Mouse (Mus musculus): ENCODE data around the gene Sesn1.
A peak's percentile ranks its signal among the peaks of the same experiment; 100 is the strongest.

The Sesn1 gene

DNA sequence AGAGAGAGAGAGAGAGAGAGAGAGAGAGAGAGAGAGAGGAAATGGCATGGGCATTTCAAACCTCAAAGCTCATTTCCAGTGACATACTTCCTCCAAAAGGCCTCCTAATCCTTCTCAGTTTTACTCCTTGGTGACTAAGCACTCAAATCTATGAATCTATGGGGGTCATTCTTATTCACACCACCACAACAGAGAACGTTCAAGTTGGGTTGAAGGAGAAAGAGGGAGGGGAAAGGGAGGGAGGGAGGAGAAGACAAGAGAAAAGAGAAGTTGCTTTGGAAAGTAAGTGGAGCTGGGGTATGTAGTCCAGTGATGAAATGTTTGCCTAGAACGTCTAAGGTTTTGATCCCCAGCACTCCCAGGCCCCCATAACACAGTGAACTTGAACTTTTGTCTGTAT, 60.4 kb downstream of the Sesn1 start:
- no peak for DNase-seq (ENCODE audit: low read depth, low spot score)

DNA sequence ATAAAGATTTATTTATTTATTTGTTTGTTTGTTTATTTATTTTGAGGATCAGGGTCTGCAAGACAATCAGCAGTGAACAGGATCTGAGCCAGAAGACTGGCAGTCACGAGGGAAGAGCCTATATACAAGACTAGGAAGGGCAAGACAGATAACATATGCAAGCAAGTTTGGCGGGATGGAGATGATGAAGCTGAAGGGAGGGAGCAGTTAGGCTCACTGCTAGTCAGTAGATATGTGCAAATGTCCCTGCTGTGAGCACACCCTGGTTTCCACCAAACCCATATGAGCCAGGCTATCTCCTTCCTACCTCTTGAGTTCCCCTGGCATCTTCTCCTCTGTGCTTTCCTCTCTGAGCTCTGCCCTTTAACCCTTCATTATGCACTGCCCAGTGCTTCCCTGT, 61.8 kb downstream of the Sesn1 start:
- no peak for DNase-seq (ENCODE audit: low read depth, low spot score)

DNA sequence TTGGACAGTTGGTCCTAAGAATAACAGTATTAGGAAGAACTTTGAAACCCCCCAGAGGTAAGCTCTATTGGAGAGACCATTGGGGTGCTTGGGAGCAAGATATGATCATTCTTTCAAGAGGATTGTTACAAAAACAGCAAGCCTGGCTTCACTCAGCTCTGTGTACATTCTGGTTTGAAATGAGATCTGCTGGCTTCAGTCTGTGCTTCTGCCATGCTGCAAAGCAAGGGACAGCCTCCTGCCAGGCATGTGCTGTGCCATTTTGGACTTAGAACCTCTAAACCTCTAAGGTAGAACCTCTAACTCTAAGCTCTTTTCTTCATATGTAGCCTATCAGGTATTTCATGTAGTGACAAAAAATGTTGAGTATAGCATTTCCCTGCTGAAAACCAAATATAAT, 65.9 kb downstream of the Sesn1 start:
- no peak for DNase-seq (ENCODE audit: low read depth, low spot score)

DNA sequence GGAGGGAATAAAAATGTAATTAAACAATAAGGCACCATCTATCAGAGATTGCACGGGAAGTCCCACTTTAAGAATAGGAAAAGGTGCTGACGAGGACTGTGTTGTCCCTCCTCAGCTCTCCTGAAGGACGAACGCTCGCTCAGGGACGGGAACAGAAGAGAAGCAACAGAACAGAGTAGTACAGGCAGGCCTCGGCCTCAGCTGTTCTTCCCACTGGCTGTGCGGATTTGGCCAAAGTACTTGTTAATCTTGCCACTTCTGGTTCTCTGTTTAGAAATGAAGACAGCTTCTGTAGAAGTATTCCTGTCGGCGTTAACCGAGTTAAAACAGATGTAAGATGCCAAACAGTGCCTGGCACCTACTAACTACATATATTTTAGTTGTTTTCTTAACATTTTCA, 68.6 kb downstream of the Sesn1 start:
- DNase-seq (ENCODE audit: low read depth, low spot score) = no peak

DNA sequence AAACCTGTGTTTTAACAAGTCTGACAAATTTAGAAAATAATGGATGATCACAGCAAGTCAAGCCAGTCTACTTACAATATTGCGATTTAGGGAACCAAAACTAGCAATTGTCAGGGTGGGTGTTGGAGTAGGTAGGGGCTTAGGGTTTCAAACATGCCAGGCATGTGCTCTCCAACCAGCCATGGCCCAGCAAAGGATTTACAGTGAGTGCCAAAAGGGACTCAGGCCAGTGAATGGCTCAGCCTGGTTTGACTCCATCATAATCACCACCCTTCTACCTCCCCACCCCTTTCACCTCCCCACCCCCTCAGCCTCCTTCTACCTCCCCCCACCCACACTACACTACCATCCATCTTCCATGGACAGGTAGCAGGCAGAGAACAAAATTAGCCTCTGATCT, 69.9 kb downstream of the Sesn1 start:
- no peak for DNase-seq (ENCODE audit: low read depth, low spot score)

DNA sequence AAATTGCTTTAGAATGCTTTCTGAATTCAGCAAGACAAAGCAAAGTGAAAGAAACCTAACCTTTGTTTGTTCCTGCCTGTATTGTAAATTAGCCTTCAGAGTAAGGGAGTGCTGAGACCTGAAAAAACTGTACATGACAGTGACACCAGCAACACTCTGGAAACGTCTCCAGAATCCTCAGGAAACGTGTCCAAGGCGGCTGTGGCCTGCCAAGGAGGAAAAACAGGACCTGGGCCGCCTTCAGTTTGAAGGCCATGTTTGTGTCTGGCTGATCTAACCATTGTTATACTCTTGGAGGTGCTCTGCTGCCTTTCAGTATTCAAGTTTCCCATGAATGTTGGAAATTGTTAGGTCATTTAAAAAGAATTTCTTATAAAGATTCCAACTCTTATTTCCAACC, 70.5 kb downstream of the Sesn1 start:
- no peak for DNase-seq (ENCODE audit: low read depth, low spot score)

DNA sequence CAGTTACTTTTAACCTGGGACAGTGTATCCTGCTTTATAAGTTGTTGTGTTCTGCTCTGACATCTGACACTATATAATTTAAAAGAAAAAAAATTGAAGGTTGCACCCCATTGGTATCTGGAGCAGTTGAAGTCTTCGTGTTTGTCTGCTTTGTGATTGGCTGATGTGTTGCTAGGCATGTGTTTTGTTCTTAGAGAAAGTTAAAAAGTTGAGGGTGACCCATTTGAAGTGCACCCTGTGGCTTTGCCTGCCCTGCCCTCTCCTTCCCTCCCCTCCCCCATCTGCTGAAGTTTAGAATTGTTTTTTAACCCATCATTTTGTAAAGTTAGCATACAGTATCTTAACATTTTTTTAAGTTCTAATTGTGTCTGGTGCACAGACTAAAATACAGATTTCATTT, 71.0 kb downstream of the Sesn1 start:
- DNase-seq (ENCODE audit: low read depth, low spot score) = no peak

DNA sequence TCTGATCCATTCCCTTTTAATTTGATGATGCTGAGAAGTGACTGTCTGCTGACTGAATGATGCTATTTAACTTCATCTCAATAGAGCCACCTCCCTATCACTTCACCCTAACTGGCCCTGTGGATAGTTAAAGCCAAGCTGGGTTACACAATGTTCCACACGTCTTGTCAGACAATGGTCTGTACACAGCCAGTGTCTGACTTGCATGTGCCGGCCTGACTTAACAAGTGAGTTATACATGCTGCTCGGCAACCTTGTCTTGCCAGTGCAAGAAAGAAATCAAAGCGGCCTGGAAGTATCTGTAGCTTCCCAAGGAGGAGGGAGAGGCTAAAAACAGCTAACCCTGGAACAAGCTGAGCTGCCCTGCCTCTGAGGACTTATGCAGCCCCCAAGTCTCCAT, 71.7 kb downstream of the Sesn1 start:
- DNase-seq (ENCODE audit: low read depth, low spot score) = no peak

DNA sequence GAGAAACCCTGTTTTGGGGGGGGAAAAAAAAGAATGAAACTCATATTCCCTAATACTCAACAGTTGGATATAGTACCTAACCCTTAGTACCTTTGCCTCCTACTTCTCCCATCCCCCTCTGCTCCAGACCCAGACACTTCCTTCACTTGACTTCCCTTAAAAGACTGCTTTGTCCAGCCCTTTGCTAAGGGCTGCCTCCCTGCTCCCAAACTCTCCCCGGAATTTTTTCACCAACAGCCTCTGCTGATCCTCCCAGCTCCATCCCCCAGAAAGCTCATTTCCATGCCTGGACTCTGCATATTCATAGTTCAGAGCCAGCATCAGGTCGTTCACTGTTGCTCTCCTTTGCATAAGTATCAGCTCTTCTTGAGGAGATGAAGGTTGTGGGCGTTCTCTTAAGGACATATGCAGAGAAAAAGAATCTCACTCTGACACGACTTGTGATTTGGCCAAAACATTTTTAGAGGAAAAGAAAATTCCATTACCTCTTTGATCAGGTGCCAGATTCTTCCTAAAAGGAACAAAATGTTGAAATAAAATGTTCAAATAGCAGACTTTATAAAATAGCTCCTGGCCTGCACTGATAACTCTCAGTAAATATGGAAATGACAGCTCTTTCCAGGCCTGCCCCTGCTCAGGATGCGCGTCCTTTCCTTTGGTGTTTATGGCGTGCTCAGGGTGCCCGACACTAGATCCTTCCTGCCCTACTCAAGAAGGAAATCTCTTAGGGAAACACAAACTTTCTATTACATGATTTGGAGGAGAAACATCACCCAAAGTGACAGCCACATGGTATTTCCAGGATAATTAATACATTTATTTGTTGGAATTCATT, 74.2 kb downstream of the Sesn1 start:
- DNase-seq (ENCODE audit: low read depth, low spot score) = no peak

DNA sequence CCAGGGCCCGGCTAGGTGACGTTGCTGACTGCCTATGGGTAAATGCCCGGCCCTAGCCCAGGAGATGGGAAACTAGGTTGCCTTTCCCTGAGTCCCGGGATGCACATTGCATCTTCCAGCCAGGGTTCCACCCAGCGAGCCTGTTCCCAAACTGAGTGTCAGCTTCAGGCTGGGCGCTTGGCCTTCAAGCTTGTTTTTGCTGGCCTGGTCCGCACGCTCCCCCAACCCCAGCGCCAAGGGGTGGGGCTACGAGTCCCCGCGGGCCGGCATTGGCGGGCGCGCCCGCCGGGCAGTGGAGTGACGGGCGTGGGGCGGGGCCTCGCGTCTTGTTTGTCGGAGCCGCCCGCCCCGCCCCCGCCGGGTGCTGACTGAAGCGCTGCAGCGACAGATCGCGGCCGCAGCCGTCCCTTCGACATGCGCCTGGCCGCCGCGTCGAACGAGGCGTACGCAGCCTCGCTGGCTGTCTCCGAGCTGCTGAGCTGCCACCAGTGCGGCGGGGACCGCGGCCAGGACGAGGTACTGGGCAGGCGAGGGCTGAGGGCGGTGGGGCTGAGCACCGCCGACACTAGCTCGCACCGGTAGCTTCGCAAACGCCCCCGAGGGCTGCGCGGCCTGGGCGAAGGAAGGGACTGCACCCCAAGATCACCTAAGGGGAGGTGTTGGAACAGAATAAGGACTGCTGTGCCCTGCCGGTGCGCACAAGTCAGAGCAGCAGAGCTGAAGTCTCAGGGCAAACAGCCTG, 77.5 kb downstream of the Sesn1 start:
- DNase-seq (ENCODE audit: low read depth, low spot score) = peak; percentile 91

DNA sequence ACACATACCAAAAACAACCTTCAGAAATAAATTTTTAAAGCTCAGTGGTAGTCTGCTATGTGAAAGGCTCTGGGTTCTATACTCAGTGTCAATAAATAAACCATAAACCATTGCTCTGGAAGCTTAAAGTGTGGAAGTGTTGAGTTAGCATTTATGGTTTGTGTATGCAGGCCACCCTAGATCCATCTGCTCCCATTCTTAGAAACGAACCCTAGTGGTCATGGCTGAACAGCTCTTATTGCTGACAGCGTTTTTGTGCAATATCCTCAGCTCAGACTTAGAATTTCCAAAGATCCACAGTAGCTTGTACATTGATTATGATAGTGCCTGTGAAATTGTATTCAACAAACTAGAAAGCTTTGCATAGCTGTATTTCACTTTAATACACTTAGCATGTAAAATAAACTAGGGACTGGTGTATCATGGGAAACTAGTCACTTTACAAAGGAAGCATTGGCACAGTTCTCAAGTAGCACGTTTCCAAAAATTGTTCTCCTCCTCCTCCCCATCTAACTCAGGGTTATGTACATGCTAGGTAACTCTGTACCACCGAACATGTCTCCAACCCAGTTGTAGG, 78.7 kb downstream of the Sesn1 start:
- DNase-seq (ENCODE audit: low read depth, low spot score) = no peak

DNA sequence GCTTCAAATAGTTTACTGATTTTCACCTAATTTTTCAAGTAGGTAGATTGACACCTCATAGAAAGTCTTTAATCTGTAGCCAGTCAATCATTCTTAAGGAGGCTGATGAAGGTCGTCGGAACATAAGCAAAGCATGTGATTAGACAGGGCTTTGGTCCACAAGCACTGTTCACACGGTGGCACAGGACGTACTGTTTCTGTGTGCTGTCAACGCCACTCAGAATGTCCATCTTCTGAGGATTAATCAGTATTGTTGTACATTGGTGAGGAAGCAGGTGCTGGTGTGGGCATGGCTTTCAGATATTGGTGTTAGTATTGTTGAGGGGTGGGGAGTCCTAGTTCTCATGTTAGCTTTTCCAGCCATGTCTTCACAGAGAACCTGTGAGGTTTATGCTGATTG, 79.8 kb downstream of the Sesn1 start:
- DNase-seq (ENCODE audit: low read depth, low spot score) = no peak

DNA sequence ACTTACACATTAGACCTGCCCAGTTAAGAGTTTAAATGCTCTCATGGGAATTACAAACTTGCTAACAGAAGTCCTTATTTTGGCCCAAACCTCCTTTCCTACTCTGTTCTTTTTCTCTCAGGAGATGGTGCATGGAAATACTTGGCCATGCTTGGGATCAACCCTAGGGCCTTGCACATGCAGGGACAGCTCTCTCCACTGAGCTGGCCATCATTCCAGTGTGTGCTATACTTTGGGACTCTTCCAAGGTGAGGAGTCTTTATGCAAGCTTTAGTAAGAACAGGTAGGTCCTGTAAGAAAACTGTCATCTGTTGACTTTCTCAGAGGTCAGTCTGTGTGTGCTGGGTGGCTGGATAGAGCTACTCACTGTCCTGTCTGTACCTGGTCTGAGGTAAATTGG, 80.8 kb downstream of the Sesn1 start:
- DNase-seq (ENCODE audit: low read depth, low spot score) = no peak

DNA sequence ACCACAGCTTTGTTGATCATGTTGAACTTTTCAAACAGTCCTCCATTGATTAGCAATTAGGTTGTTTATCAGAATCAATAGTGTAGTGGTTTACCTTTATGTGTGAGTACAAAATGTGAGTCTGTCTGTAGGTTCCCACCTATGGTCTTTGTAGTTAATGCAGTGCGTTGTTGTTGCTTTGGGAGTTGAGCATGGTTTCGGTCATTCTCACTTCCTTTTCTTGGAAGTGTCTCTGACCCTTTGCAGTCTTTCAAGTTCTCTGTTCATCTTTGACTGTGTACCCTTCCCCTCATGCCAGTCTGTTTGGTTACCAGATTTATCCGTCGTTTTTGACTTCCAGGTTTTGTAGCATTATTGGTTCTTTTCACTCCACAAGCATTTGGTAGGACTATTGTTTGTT, 81.6 kb downstream of the Sesn1 start:
- no peak for DNase-seq (ENCODE audit: low read depth, low spot score)

DNA sequence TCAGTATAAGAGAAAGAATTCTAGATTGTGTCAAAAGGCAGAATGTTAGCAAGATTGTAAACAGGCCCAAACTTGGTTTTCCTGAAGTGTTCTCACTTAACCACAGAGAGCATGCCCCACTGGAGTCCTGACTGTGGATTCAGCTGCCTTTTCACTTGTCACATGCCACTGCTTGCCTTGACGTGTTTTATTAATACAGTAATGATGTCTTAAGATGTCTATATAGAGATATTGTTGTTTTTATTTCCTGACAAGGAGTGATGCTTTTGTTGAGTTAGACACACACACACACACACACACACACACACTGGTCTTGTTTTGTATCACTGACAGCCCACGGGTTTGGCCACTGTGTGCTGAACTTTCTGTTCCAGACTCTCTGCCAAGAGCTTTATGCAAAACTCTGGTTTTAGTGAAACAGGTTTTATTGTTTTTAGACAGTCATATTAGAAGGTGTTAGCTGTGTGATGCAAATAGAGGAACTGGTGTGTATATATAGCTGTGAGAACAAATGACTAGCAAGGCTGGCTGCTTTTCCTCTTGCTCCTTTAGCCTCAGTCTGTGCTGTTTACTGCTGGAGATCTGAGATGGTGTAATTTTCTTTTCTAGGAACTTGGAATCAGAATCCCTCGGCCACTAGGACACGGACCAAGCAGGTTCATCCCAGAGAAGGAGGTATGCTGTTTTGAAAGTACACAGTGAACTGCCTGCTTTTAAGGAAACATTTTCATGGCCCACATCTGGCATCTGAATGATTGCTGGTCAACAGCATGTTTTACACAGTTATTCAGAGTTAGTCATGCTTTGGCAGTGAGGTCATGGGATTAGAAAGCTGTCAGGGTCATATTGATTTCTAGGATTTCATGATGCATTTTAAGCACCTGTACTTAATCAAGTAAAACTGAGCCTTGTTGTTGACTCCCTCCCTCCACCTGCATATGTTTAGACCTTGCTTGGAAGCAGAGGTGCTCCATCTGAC, 84.0 kb downstream of the Sesn1 start:
- DNase-seq (ENCODE audit: low read depth, low spot score) = no peak

DNA sequence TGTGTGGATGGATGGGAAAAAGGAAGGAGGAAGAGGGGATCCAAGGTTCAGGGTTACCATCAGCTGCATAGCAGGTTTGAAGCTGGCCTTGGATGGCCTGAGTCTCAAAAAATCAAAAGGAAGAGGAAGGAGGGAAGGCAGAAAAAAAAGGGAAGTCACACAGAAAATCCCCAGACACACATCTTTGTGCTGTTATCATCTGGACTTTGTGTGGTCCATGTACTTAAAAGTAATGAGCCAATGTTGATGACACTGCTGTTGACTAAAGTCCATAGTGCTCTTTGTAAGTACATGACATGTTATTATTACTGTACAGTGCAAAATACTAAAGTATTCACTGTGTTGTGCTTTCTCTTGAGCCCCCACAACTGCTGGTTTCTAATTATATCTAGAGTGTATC, 86.7 kb downstream of the Sesn1 start:
- no peak for DNase-seq (ENCODE audit: low read depth, low spot score)

DNA sequence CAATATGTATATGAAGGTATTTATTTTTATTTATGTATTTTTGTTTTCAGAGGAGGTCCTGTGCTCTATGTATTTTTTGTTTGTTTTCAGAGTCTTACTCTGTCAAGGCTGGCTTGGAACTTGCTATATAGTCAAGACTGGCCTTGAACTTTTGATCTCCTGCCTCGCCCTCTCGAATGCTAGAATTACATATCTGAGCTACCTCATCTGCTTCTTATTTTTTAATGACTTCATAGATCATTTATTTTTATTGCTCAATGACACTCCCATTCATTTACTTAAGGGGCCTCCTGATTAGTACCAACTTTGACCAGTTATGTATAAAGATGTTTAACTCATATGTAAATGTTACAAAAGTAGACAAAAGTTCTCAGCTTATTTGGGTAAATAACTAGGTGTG, 87.1 kb downstream of the Sesn1 start:
- no peak for DNase-seq (ENCODE audit: low read depth, low spot score)

DNA sequence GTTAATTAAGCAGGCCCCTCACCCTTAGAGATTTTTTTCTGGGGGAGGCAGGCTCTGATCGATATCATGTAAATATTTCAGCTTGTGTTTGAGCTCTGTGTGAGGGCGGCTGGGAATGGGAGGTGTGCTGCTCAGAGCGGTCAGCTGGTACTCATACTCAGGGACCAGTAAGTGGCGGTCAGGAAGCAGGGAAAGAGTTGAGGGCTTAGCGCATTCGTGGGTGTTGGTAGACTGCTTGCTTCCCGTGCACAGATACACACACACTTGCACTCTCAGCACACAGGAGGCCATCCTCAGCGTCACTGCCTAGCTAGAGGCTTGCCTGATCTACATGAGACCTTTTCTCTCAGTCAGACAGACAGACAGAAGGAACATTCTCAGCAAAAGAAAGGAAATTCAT, 91.7 kb downstream of the Sesn1 start:
- no peak for DNase-seq (ENCODE audit: low read depth, low spot score)

DNA sequence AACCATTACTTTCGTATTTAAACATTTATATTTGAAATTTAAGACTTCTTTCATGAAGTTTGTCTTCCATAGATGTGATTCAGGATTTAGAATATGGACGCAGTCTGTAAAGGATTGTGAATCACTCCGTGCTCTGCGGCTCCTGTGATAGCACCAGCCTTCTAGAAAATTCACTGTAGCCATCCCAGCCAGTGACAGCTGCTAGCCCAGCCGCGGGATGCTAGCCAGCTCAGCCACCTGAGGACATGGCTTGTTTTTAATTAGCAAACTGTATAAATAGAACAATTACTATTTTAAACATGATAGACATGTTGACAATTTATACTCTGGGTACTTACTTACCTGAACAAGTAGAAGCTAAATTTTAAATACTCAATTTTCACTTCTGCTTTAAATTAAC, 92.1 kb downstream of the Sesn1 start:
- DNase-seq (ENCODE audit: low read depth, low spot score) = no peak

DNA sequence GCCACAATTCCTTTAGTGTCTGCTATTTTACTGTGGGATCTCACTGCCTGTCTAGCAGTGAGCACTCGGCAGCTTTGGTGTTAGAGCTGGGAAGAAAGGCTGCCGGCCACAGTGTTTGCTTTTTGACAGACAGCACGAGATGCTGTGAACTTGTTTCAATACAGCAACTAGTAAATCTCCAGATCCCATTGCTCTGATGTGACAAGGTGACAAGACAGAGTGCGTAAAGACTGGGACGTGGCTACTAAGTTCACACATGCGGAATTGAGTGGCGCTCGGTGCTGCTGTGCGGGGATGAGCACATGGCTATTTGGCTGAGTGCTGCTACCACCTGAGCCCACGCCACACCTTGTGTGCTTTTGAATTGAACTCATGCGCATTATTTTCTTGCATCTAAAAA, 97.7 kb downstream of the Sesn1 start:
- DNase-seq (ENCODE audit: low read depth, low spot score) = no peak

DNA sequence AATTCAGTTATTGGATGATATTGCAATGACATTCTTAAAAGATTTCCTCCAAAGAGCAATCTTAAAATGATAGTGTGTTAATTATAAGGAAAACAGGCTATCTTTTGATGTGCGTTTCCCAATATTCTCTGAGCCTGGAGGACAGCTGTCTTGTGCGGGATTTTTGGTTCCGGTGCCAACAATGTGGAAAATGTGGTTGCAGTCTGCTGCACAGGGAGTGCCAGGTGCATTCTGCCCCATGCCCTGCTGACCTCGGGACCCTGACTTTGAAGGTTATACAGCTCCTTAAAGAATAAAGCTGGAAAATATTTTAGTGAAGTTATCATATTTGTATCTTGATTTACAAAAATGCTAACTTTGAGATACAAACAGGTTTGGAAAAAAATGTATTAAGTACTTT, 98.2 kb downstream of the Sesn1 start:
- no peak for DNase-seq (ENCODE audit: low read depth, low spot score)

DNA sequence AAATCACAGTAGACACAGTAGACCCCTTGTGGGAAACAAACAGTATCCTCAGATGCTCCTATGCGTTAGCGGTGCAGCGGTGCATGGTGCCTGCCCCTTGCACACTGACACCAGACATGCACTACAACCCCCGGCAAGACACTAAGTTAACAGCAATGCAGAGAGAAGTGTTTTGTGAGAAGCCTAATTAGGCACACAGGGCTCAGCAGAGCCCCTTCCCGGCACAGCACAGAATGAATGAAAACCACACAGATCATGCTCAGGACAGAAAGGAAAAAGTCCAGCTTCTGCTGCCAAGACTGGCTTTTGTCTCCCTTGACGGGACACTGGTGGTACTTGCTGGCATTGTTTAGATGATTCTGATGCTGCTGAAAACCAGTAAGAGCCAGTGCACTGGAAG, 99.2 kb downstream of the Sesn1 start:
- no peak for DNase-seq (ENCODE audit: low read depth, low spot score)

Measured in embryo, embryonic 11.5 days (tissue).